Mouse (Mus musculus): Measurements from ENCODE around the gene Tceal1. TPM values are rescaled to one million over a fixed set of nuclear protein-coding genes. Genes with fewer than 3 reads are reported as not detected.

Tceal1 gene
- total RNA-seq (2023): 0.24 TPM

DNA sequence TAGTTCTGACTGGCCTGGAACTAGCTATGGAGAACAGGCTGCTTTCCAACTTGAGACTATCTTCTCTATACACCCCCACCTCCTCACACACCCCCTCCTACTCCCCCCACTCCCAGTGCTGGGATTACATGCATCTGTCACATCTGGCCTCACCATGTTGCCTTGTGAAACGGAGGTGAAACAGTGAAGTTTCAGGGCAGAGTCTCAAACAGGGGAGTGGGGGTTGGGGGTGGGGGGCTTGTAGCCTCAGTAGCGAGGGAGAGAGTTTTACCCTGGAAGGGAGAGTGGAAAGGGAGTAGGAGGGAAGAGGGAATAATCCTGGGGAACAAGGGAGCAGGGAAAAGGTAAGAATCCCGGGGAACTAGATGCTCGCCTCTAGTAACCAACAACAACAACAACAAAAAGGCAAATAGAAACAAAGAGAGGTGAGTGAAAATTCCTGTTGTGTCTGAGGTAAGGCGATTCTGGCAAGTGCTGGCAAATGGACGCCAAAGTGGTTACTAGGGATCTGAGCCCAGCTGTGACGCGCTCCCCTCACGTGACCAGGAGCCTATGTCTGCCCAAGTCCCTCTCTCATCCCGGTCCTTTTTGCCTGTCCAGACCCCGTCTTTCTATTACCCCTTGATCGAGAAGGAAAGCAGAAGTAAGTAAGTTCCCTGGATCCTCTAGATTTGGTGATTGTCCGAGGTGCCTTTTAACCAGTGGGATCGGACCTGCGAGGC, at the start of gene Tceal1:
TSS of gene Tceal1 (plus strand) at position 537 of the 722 bp plus-strand sequence.

DNA sequence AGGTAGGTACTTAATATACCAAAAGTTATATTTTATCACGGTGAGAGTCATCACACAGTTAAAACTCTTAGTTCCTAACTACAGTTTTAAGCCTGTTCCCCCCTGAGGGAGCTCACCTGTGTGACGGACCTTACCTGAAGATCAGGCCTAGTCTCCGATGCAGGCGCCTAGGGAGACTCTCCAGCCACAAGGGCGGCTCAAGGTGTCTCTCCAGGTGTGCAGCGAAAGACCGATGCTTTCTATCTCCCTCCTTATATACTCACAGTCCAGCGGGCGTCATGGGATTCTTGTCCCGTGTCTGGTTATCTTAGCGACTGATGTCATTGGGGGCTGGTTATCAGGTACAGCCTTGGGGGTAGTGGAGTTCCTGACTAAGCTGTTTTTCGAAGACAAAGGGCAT, 35.7 kb downstream of the Tceal1 start, which contains the start of gene Morf4l2:
TSS of gene Morf4l2 (minus strand) at position 232 of the 400 bp plus-strand sequence.

Other genes with a start within 250 kb of the Tceal1 start
- not detected for gene Kir3dl1, start 190.0 kb upstream of the Tceal1 start, total RNA-seq (2023)
- not detected for gene Kir3dl2, start 163.9 kb upstream of the Tceal1 start, total RNA-seq (2023)
- gene Tceal3, start 117.1 kb upstream of the Tceal1 start, total RNA-seq (2023): not detected
- gene Morf4l2, start 35.7 kb downstream of the Tceal1 start, total RNA-seq (2023): 147 TPM
- gene Glra4, start 72.2 kb downstream of the Tceal1 start, total RNA-seq (2023): not detected
- 4.7 TPM for gene Plp1, start 114.7 kb downstream of the Tceal1 start, total RNA-seq (2023)
- not detected for gene Rab9b, start 160.8 kb downstream of the Tceal1 start, total RNA-seq (2023)
- not detected for gene H2bfm, start 219.3 kb downstream of the Tceal1 start, total RNA-seq (2023)

All from CD8-positive naive resting alpha-beta T cell, adult 57 days (primary cell).